Mouse (Mus musculus) erythroblast, adult 5-6 weeks (primary cell): ENCODE measurements around the gene Myl9. TPM values are rescaled to one million over a fixed set of nuclear protein-coding genes. Genes with fewer than 3 reads are reported as not detected.
"Not testable (repeated sequence)": the region's sequence is repeated elsewhere in the genome, so short reads cannot be mapped to it uniquely, and the experiment has no call there.

Experiments
- ATAC-seq: replicated peaks from 2 replicates; pipeline ENCODE4 v1.8.0; 2016; ENCODE audit warnings: moderate number of reproducible peaks, mild to moderate bottlenecking, moderate TSS enrichment, inconsistent platforms; ENCODE audit not compliant: poor library complexity, low FRiP score, severe bottlenecking
- total RNA-seq, 2 experiments: library from RNA; stranded (forward) in 1 of 2; stranded (reverse) in 1 of 2; fragments of 150-400 nt in 1 of 2; fragments of 200-764, 138-1000 nt in 1 of 2; gene quantifications; 2 replicates each; pipeline versions ENCODE4 v1.2.3 to v1.2.4; 2015 to 2017; ENCODE audit warnings: low replicate concordance in 2 of 2

The Myl9 gene
- total RNA-seq, 2 experiments from 2014 or later, result 0.60 to 4.4 TPM

GRCm38 (mm10) chr2:156816116-156816515, 40.9 kb downstream of the Myl9 start:
- no peak for ATAC-seq

GRCm38 (mm10) chr2:156825128-156825527, 49.9 kb downstream of the Myl9 start:
- not testable (repeated sequence) for ATAC-seq

Other genes starting within 250 kb of the Myl9 start
- 1.0 and 2.1 TPM in 2 replicates for gene Aar2, start 227.8 kb upstream of the Myl9 start, total RNA-seq (2015; ENCODE audit: low replicate concordance)
- gene Aar2, start 227.8 kb upstream of the Myl9 start, total RNA-seq (2017; ENCODE audit: low replicate concordance), result 3.5 and 7.2 TPM in 2 replicates
- 8.2 and 8.3 TPM in 2 replicates for gene Dlgap4, start 161.7 kb upstream of the Myl9 start, total RNA-seq (2015; ENCODE audit: low replicate concordance)
- gene Dlgap4, start 161.7 kb upstream of the Myl9 start, total RNA-seq (2017; ENCODE audit: low replicate concordance), result 3.8 and 9.0 TPM in 2 replicates
- gene Tgif2, start 64.6 kb downstream of the Myl9 start, total RNA-seq (2015; ENCODE audit: low replicate concordance), result 0.77 and 2.3 TPM in 2 replicates
- gene Tgif2, start 64.6 kb downstream of the Myl9 start, total RNA-seq (2017; ENCODE audit: low replicate concordance), result 2.8 and 2.9 TPM in 2 replicates
- gene 4930518I15Rik, start 82.5 kb downstream of the Myl9 start, total RNA-seq (2015; ENCODE audit: low replicate concordance), result not detected in 2 replicates
- gene 4930518I15Rik, start 82.5 kb downstream of the Myl9 start, total RNA-seq (2017; ENCODE audit: low replicate concordance), result 3.3 and 4.6 TPM in 2 replicates
- gene Rab5if, start 87.7 kb downstream of the Myl9 start, total RNA-seq (2015; ENCODE audit: low replicate concordance), result 74.6 and 109 TPM in 2 replicates
- 42.8 and 46.2 TPM in 2 replicates for gene Rab5if, start 87.7 kb downstream of the Myl9 start, total RNA-seq (2017; ENCODE audit: low replicate concordance)
- 1.5 and 1.7 TPM in 2 replicates for gene Sla2, start 111.8 kb downstream of the Myl9 start, total RNA-seq (2015; ENCODE audit: low replicate concordance)
- gene Sla2, start 111.8 kb downstream of the Myl9 start, total RNA-seq (2017; ENCODE audit: low replicate concordance), result 0.28 TPM in 1 of 2 replicates, not detected in the other
- 15.3 and 15.6 TPM in 2 replicates for gene Ndrg3, start 216.6 kb downstream of the Myl9 start, total RNA-seq (2015; ENCODE audit: low replicate concordance)
- gene Ndrg3, start 216.6 kb downstream of the Myl9 start, total RNA-seq (2017; ENCODE audit: low replicate concordance), result 9.2 and 10.3 TPM in 2 replicates
- 12.3 and 14.8 TPM in 2 replicates for gene Dsn1, start 231.7 kb downstream of the Myl9 start, total RNA-seq (2015; ENCODE audit: low replicate concordance)
- gene Dsn1, start 231.7 kb downstream of the Myl9 start, total RNA-seq (2017; ENCODE audit: low replicate concordance), result 21.2 TPM in 2 replicates